Mouse (Mus musculus): ENCODE measurements around the gene Sfxn2. TPM values are rescaled to one million over a fixed set of nuclear protein-coding genes. Genes with fewer than 3 reads are reported as not detected.

Sfxn2 gene
- polyA plus RNA-seq, 1 experiment from 2014 or later: 3.7 TPM

- Histone ChIP-seq H3K36me3 (ENCODE audit: inconsistent target) (no peaks in the 10 kb centered on the region), H3K27ac (peak overlapping the region; percentile 66)
- 2% methylated on average over 21 of the region's 22 CpGs for WGBS (ENCODE audit: missing documents)
These were observed 26.5 kb downstream of the Sfxn2 start for GRCm38 (mm10) chr19:46599375-46600256.

GRCm38 (mm10) chr19:46600371-46600770 lies 27.2 kb downstream of the Sfxn2 start:
- peak overlapping the region; percentile 98 for H3K4me3 ChIP-seq (ENCODE audit: inconsistent target)
- 28% methylated on average over 4 of the region's 4 CpGs for WGBS (ENCODE audit: missing documents)
- H3K27ac ChIP-seq: peak overlapping the region; percentile 66; the same call in 1 of the 2 replicates
- H3K36me3 ChIP-seq (ENCODE audit: inconsistent target): no peaks in the 10 kb centered on the region
- H3K79me2 ChIP-seq (ENCODE audit: inconsistent target): peaks cover 65% of the 10 kb centered on the region

More at GRCm38 (mm10) chr19:46599375-46600256, 26.5 kb downstream of the Sfxn2 start:
- Histone ChIP-seq H3K79me2 (ENCODE audit: inconsistent target) (peaks cover 57% of the 10 kb centered on the region), H3K4me3 (ENCODE audit: inconsistent target) (peak overlapping the region; percentile 98)

GRCm38 (mm10) chr19:46601491-46601890 lies 28.3 kb downstream of the Sfxn2 start:
- 49% methylated on average over 14 of the region's 14 CpGs for WGBS (ENCODE audit: missing documents)
- peaks cover 11% of the 10 kb centered on the region; the same call in 1 of the 2 replicates for H3K36me3 ChIP-seq (ENCODE audit: inconsistent target)
- H3K79me2 ChIP-seq (ENCODE audit: inconsistent target): peaks cover 76% of the 10 kb centered on the region
- no peak overlapping the region for H3K27ac ChIP-seq
- no peak overlapping the region for H3K4me3 ChIP-seq (ENCODE audit: inconsistent target)

- H3K79me2 ChIP-seq (ENCODE audit: inconsistent target): peaks cover 85% of the 10 kb centered on the region
- H3K36me3 ChIP-seq (ENCODE audit: inconsistent target): peaks cover 19% of the 10 kb centered on the region; the same call in 1 of the 2 replicates
- no peak overlapping the region for H3K27ac ChIP-seq
- 60% methylated on average over 4 of the region's 4 CpGs for WGBS (ENCODE audit: missing documents)
- no peak overlapping the region for H3K4me3 ChIP-seq (ENCODE audit: inconsistent target)
These were observed 29.2 kb downstream of the Sfxn2 start for GRCm38 (mm10) chr19:46602406-46602805.

- Histone ChIP-seq H3K79me2 (ENCODE audit: inconsistent target) (peaks cover 98% of the 10 kb centered on the region), H3K27ac (no peak overlapping the region), H3K4me3 (ENCODE audit: inconsistent target) (no peak overlapping the region), H3K36me3 (ENCODE audit: inconsistent target) (peaks cover 33% of the 10 kb centered on the region; the same call in 1 of the 2 replicates)
- 64% methylated on average over 13 of the region's 13 CpGs for WGBS (ENCODE audit: missing documents)
These were observed 33.6 kb downstream of the Sfxn2 start for GRCm38 (mm10) chr19:46606718-46607117.

GRCm38 (mm10) chr19:46607424-46607823 lies 34.3 kb downstream of the Sfxn2 start:
- Histone ChIP-seq H3K27ac (no peak overlapping the region), H3K4me3 (ENCODE audit: inconsistent target) (no peak overlapping the region), H3K36me3 (ENCODE audit: inconsistent target) (peaks cover 33% of the 10 kb centered on the region; the same call in 1 of the 2 replicates), H3K79me2 (ENCODE audit: inconsistent target) (peaks cover 98% of the 10 kb centered on the region)
- WGBS (ENCODE audit: missing documents): 29% methylated on average over 7 of the region's 7 CpGs

DNA sequence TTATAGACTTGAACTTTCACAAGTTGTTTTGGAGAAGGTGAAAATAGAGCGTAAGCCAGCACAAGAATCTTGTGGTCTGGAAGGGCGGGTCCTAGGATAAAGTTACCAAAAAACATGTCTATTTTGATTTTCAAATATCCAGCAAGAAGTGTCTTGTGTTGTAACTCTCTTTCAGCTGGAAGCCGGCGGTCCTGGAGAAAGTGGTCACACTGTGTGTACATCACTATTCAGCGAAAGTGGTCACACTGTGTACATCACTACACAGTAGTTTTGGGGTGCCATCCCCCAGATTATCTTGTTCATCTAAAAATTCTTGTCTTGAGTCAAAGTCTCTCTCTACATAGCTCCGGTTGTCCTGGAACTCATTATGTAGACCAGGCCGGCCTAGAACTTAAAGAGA lies 35.0 kb downstream of the Sfxn2 start:
- Histone ChIP-seq H3K79me2 (ENCODE audit: inconsistent target) (peaks cover 98% of the 10 kb centered on the region), H3K36me3 (ENCODE audit: inconsistent target) (peaks cover 40% of the 10 kb centered on the region; the same call in 1 of the 2 replicates), H3K4me3 (ENCODE audit: inconsistent target) (no peak overlapping the region), H3K27ac (no peak overlapping the region)
- 94% methylated on average over 7 of the region's 7 CpGs for WGBS (ENCODE audit: missing documents)

DNA sequence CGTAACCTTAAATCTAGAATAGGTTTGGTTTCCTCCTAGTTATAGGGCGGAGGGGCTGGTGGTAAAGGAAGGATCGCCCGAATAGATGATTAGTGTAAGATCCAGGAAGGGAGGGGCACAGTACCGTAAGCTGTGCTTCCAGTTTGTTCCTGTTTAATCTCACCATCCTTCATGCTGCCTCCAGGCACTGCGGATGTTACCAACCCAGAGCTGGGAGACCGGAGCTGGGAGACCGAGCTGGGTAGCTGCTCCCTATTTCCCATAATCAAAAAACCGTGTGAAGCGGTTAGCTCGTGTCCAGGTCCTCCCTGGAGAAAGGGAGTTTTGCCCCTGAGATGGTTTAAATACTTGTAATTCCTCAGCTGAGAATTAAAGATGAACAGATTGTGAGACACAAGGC lies 43.2 kb downstream of the Sfxn2 start:
- no peak overlapping the region for H3K27ac ChIP-seq
- WGBS (ENCODE audit: missing documents): 90% methylated on average over 11 of the region's 11 CpGs
- H3K4me3 ChIP-seq (ENCODE audit: inconsistent target): no peak overlapping the region
- peaks cover 89% of the 10 kb centered on the region for H3K79me2 ChIP-seq (ENCODE audit: inconsistent target)
- peaks cover 29% of the 10 kb centered on the region for H3K36me3 ChIP-seq (ENCODE audit: inconsistent target)

DNA sequence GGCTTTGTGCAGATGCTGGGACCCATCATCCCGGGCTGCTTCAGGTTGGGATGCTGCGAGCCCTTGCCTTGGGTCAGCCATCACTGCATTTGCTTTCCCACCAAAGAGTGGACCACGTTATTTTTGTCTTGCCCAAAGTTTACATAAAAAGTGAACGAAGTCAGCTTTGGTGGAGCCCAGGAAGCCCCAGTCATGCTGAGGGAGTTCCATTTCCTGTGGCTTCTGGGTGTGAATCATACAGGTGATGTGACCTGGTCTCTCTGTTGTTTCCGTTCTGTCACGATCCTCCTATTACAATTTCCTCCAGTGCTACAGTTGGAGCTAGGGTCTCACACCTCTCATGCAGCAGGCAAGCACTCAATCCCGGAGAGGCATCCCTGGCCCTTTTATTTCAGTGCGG lies 44.2 kb downstream of the Sfxn2 start:
- peaks cover 29% of the 10 kb centered on the region for H3K36me3 ChIP-seq (ENCODE audit: inconsistent target)
- WGBS (ENCODE audit: missing documents): 77% methylated on average over 8 of the region's 8 CpGs
- no peak overlapping the region for H3K4me3 ChIP-seq (ENCODE audit: inconsistent target)

GRCm38 (mm10) chr19:46618322-46618721 lies 45.2 kb downstream of the Sfxn2 start:
- Histone ChIP-seq H3K36me3 (ENCODE audit: inconsistent target) (peaks cover 20% of the 10 kb centered on the region), H3K27ac (no peak overlapping the region), H3K79me2 (ENCODE audit: inconsistent target) (peaks cover 90% of the 10 kb centered on the region), H3K4me3 (ENCODE audit: inconsistent target) (no peak overlapping the region)
- WGBS (ENCODE audit: missing documents): 8% methylated on average over 9 of the region's 9 CpGs

More for the DNA sequence above, 44.2 kb downstream of the Sfxn2 start:
- Histone ChIP-seq H3K27ac (no peak overlapping the region), H3K79me2 (ENCODE audit: inconsistent target) (peaks cover 90% of the 10 kb centered on the region)

GRCm38 (mm10) chr19:46619001-46619400 lies 45.8 kb downstream of the Sfxn2 start:
- WGBS (ENCODE audit: missing documents): 79% methylated on average over 18 of the region's 19 CpGs
- Histone ChIP-seq H3K27ac (no peak overlapping the region), H3K36me3 (ENCODE audit: inconsistent target) (peaks cover 13% of the 10 kb centered on the region), H3K79me2 (ENCODE audit: inconsistent target) (peaks cover 90% of the 10 kb centered on the region), H3K4me3 (ENCODE audit: inconsistent target) (no peak overlapping the region)

DNA sequence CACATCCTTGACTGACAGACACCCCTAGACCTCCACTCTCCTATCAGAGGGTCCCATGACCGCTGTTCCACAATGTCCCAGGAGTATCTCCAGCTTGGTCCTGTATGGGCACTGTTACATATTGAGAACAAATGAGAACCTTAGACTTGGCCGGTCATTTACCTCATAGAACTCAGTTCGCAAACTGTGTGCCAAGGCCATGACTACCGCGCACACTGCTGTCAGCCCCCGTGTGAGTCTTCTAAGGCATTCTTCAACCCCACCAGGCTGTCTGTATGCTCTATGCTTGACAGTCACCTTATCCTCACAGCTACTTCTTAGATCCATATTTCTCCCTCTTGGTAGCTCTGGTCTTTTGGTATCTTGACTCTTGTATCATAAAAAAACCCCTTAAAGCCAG lies 46.4 kb downstream of the Sfxn2 start:
- H3K4me3 ChIP-seq (ENCODE audit: inconsistent target): no peak overlapping the region
- H3K27ac ChIP-seq: no peak overlapping the region
- peaks cover 12% of the 10 kb centered on the region for H3K36me3 ChIP-seq (ENCODE audit: inconsistent target)
- WGBS (ENCODE audit: missing documents): 98% methylated on average over 6 of the region's 6 CpGs
- H3K79me2 ChIP-seq (ENCODE audit: inconsistent target): peaks cover 90% of the 10 kb centered on the region

GRCm38 (mm10) chr19:46620016-46620808 lies 47.0 kb downstream of the Sfxn2 start:
- Histone ChIP-seq H3K36me3 (ENCODE audit: inconsistent target) (peaks cover 12% of the 10 kb centered on the region), H3K27ac (no peak overlapping the region)
- 75% methylated on average over 14 of the region's 14 CpGs for WGBS (ENCODE audit: missing documents)

DNA sequence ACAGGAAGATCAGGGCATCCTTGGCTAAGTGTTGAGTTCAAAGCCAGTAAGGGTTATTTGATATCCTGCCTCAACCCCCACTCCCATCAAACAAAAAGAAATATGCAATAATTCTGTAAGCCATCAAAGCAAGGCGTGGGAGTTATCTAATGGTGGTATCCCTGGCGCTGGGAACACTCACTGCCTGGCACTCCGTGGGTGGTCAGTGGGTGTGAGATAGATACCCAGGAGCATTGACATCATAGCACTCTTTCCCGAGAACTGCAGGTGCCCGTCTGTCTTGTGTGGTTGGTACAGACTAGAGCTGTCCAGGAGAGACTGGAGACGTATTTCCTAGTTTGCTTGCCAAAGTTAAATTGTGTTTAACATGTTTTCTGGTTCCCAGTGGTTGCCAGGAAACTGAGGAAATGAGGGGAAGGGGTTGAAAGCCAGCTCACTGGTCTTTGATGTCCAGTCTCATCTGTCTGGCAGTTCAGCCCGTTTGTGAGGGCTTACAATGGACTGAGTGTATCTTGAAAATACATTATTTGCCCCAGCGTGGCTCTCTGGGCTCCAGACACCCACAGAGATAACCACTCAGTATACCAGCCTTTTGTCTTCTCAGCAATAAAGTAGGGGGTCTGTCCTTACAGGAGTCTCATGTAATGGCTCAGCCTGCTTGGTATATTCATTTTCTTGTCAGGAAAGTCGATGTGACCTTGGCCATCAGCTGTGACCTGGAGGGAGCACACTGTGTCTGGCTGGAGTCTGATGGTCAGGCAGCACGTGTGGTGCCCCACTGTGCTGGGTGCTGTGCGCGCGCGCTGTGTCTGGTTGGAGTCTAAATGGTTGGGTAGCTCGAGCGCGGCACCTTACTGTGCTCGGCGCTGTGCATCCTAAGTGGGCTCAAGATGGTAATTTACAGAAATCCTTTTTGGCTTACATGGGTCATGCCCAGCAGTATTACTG lies 48.3 kb downstream of the Sfxn2 start:
- peaks cover 90% of the 10 kb centered on the region for H3K79me2 ChIP-seq (ENCODE audit: inconsistent target)
- H3K27ac ChIP-seq: no peak overlapping the region
- 91% methylated on average over 19 of the region's 19 CpGs for WGBS (ENCODE audit: missing documents)
- H3K36me3 ChIP-seq (ENCODE audit: inconsistent target): peaks cover 12% of the 10 kb centered on the region
- H3K4me3 ChIP-seq (ENCODE audit: inconsistent target): no peak overlapping the region

More at GRCm38 (mm10) chr19:46620016-46620808, 47.0 kb downstream of the Sfxn2 start:
- Histone ChIP-seq H3K79me2 (ENCODE audit: inconsistent target) (peaks cover 90% of the 10 kb centered on the region), H3K4me3 (ENCODE audit: inconsistent target) (no peak overlapping the region)

All from macrophage (primary cell).